Mouse (Mus musculus): Measurements from ENCODE around the gene Eif3l. TPM values are rescaled to one million over a fixed set of nuclear protein-coding genes. Genes with fewer than 3 reads are reported as not detected.

Eif3l gene
- total and polyA plus RNA-seq, 3 experiments: 301 to 442 (median 394) TPM

GRCm38 (mm10) chr15:79140866-79141565 is 66.0 kb downstream of the Eif3l start, which contains the start of the genes Polr2f and 1700088E04Rik:
Gene Polr2f (plus strand): TSS chr15:79141009.
Gene 1700088E04Rik (minus strand): TSS chr15:79141253.
- no peaks in the 10 kb centered on the region for H3K9me3 ChIP-seq (replicated peaks; ENCODE audit: insufficient read depth, low read length)
- H3K27me3 ChIP-seq (ENCODE audit: control insufficient read depth in 1 of 2, insufficient read depth in 2 of 2, low read length in 2 of 2): no peaks in the 10 kb centered on the region
- DNase-seq (ENCODE audit: low read depth, low spot score): peak; percentile 96
- peaks cover 3 to 6% of the 10 kb centered on the region in 2 experiments; a peak in 3 of 4 replicates for H3K36me3 ChIP-seq (ENCODE audit: control insufficient read depth in 1 of 2, insufficient read depth in 2 of 2, low read length in 2 of 2)
- peaks cover 23% of the 10 kb centered on the region for H3K79me2 ChIP-seq (ENCODE audit: control insufficient read depth, insufficient read depth, low read length, poor library complexity)
- H3K4me1 ChIP-seq (ENCODE audit: control insufficient read depth in 1 of 2, insufficient read depth in 2 of 2, low read length in 2 of 2): peaks cover 3 to 9% of the 10 kb centered on the region in 2 experiments; a peak in 2 of 4 replicates
- H3K9ac ChIP-seq (ENCODE audit: control insufficient read depth, low read depth, low read length, poor library complexity, severe bottlenecking): peak within 1 kb of the TSS; percentile 85
- H3K4me3 ChIP-seq (ENCODE audit: control insufficient read depth in 1 of 2, insufficient read depth in 1 of 2, low read depth in 2 of 2, low read length in 2 of 2): peak within 1 kb of the TSS; percentile 84 to 88
- peak within 1 kb of the TSS; percentile 45 for H3K27ac ChIP-seq (ENCODE audit: control insufficient read depth, low read depth, low read length)
- TF ChIP-seq E2F4 (IDR thresholded peaks at IDR 0.05; ENCODE audit: borderline replicate concordance, low read depth, low read length): no peak
- peak; percentile 85 to 97 for TF ChIP-seq POLR2A (IDR thresholded peaks at IDR 0.05; ENCODE audit: control insufficient read depth in 1 of 2, insufficient read depth in 1 of 2, low read depth in 1 of 2, low read length in 2 of 2, poor library complexity in 1 of 2)
- peak; percentile 95 for TF ChIP-seq NRF1 (IDR thresholded peaks at IDR 0.05; ENCODE audit: insufficient read depth, low read depth, low read length, poor library complexity, severe bottlenecking)
- TF ChIP-seq HCFC1 (IDR thresholded peaks at IDR 0.05; ENCODE audit: low read depth, low read length): peak; percentile 87
- TF ChIP-seq MAX (IDR thresholded peaks at IDR 0.05; ENCODE audit: low read length): peak; percentile 83
- TF ChIP-seq MXI1 (IDR thresholded peaks at IDR 0.05; ENCODE audit: low read depth, low read length): peak; percentile 95
- no peak for TF ChIP-seq RCOR1 (IDR thresholded peaks at IDR 0.05; ENCODE audit: low read depth, low read length)
- TF ChIP-seq SIN3A (IDR thresholded peaks at IDR 0.05; ENCODE audit: low read length): peak; percentile 97
- TF ChIP-seq JUND (IDR thresholded peaks at IDR 0.05; ENCODE audit: low read depth, low read length): no peak
- TF ChIP-seq ZKSCAN1 (IDR thresholded peaks at IDR 0.05; ENCODE audit: low read depth, low read length): no peak
- TF ChIP-seq ZNF384 (IDR thresholded peaks at IDR 0.05; ENCODE audit: low read depth, low read length): no peak
- TF ChIP-seq KAT2A (conservative IDR thresholded peaks at IDR 0.05; ENCODE audit: low read depth, low read length): no peak; the same call in 1 of the 2 replicates
- TF ChIP-seq MAZ (IDR thresholded peaks at IDR 0.05; ENCODE audit: low read depth, low read length): peak; percentile 43; the same call in 1 of the 2 replicates
- TF ChIP-seq NELFE (IDR thresholded peaks at IDR 0.05; ENCODE audit: low read depth, low read length): peak; percentile 97
- no peak for TF ChIP-seq USF2 (IDR thresholded peaks at IDR 0.05; ENCODE audit: borderline replicate concordance in 1 of 2, insufficient read depth in 1 of 2, low read depth in 1 of 2, low read length in 2 of 2)
- TF ChIP-seq GABPA (IDR thresholded peaks at IDR 0.05; ENCODE audit: low read depth, low read length): no peak
- TF ChIP-seq CHD1 (IDR thresholded peaks at IDR 0.05; ENCODE audit: low read depth, low read length): no peak
- no peak for TF ChIP-seq EP300 (IDR thresholded peaks at IDR 0.05; ENCODE audit: low read depth in 1 of 2, low read length in 2 of 2)
- TF ChIP-seq USF1 (IDR thresholded peaks at IDR 0.05; ENCODE audit: low read depth, low read length): no peak
- TF ChIP-seq POLR2AphosphoS5 (IDR thresholded peaks at IDR 0.05; ENCODE audit: borderline replicate concordance, low read depth, low read length): no peak
- TF ChIP-seq ELF1 (IDR thresholded peaks at IDR 0.05; ENCODE audit: low read depth, low read length): peak; percentile 98
- TF ChIP-seq MAFK (IDR thresholded peaks at IDR 0.05; ENCODE audit: borderline replicate concordance, low read depth, low read length): no peak
- TF ChIP-seq POLR2AphosphoS2 (IDR thresholded peaks at IDR 0.05; ENCODE audit: low read length): peak; percentile 93
- TF ChIP-seq SMC3 (IDR thresholded peaks at IDR 0.05; ENCODE audit: low read depth, low read length): no peak
- TF ChIP-seq GATA1 (IDR thresholded peaks at IDR 0.05; ENCODE audit: low read depth, low read length): 0 out of 2 replicates have a peak, but pooled peaks have one; percentile 33
- no peak for TF ChIP-seq ETS1 (IDR thresholded peaks at IDR 0.05; ENCODE audit: low read depth, low read length)
- TF ChIP-seq MYB (IDR thresholded peaks at IDR 0.05; ENCODE audit: low read depth, low read length): no peak
- no peak for TF ChIP-seq TAL1 (IDR thresholded peaks at IDR 0.05; ENCODE audit: low read length)
- no peak; the same call in 1 of the 2 replicates for TF ChIP-seq TCF12 (IDR thresholded peaks at IDR 0.05; ENCODE audit: low read depth, low read length)
- 0 out of 2 replicates have a peak, but pooled peaks have one; percentile 12 for TF ChIP-seq TBP (IDR thresholded peaks at IDR 0.05; ENCODE audit: low read depth, low read length)
- no peak for TF ChIP-seq MEF2A (IDR thresholded peaks at IDR 0.05; ENCODE audit: extremely low read depth, insufficient replicate concordance, low read depth, low read length, poor library complexity, severe bottlenecking)
- peak; percentile 77 for TF ChIP-seq MYC (IDR thresholded peaks at IDR 0.05; ENCODE audit: low read depth, low read length)
- no peak for TF ChIP-seq CTCF (IDR thresholded peaks at IDR 0.05 in 2 of 3, conservative IDR thresholded peaks at IDR 0.05 in 1 of 3; ENCODE audit: control insufficient read depth in 1 of 3, insufficient read depth in 1 of 3, low read depth in 2 of 3, low read length in 3 of 3, poor library complexity in 1 of 3, severe bottlenecking in 1 of 3)
- no peak for TF ChIP-seq BHLHE40 (IDR thresholded peaks at IDR 0.05; ENCODE audit: borderline replicate concordance, low read depth, low read length)
- no peak for TF ChIP-seq UBTF (IDR thresholded peaks at IDR 0.05; ENCODE audit: borderline replicate concordance, insufficient read depth, low read depth, low read length)
- 0 out of 2 replicates have a peak, but pooled peaks have one; percentile 74 for TF ChIP-seq ZMIZ1 (IDR thresholded peaks at IDR 0.05; ENCODE audit: low read depth, low read length)
